Mouse (Mus musculus): Measurements from ENCODE around the gene Smim14.
"Not testable (repeated sequence)": the region's sequence is repeated elsewhere in the genome, so short reads cannot be mapped to it uniquely, and the experiment has no call there.

Smim14 gene

DNA sequence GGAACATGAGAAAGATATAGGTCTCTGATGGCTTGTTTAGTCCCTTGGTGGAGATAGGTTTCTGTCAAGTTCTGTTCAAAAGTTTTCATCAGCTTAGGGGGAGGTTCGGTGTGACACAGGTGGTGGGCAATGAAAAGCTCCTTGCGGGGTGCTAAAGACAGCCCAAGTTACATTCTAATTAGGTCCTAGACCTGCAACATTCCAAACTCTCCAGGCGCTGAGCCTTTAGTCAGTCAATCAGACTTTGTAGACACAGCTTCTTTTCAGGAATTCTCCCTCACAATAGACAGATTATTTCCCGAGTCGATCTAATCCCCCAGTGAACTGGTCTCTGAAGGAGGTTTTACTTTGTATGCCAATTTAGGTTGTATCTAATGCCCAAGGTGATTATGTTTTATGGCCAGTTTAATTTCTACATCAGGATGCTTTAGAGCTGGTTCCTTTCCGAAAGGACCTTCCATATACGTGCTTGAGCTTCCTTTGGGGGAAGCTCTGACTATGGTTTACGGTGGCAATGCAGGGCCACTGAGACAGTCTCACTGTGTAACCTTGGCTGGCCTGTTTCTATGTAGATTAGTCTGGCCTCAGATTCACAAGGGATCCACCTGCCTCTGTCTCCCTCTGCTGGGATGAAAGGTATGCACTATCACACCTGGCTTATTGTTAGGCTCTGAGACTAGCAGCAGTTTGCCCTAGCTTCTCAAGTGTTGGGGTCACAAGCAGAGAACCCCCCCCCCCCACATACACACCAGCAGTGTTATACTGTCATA lies 11.1 kb downstream of the Smim14 start:
- in situ Hi-C loops (cut with MboI; ENCODE audit: low sequenced_read_pairs) = no loop called here

DNA sequence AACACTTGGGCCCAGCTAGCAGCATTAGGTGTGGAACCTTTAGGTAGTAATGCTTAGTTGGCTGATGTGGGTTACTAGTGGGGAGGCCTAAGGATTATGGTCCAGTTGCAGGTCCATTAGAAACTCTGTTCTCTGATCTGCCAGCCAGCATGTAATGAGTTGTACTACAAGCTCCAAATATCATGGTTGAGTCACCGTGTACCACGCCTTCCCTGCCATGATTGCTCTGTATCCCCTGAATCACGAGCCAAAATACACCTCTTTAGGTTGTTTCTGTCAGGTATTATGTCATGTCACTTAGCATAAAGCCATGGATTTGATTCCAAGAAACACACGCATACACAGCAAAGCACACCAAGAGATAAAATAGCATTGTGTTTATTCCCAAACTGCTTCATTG lies 12.2 kb downstream of the Smim14 start:
- in situ Hi-C loops (cut with MboI; ENCODE audit: low sequenced_read_pairs) = no loop called here

DNA sequence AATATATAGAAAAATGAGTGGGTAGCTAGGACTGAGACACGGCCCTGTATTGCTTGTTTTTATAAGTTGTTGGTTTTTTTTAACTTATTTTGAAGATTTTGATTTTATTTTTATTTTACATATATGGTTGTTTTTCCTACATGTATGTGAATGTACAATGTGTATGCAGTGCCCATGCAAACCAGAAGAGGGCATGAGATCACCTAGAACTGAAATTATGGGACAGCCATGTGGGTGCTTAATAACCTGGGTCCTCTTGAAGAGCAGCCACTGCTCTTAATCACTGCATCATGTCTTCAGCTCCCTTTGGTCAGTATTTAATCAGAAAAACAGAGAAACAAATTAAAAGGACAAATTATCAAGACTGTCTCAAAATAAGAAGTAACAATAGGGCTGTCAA lies 15.2 kb downstream of the Smim14 start:
- in situ Hi-C loops (cut with MboI; ENCODE audit: low sequenced_read_pairs) = no loop called here

GRCm38 (mm10) chr5:65514635-65515278 lies 22.2 kb downstream of the Smim14 start:
- in situ Hi-C loops (cut with MboI; ENCODE audit: low sequenced_read_pairs) = no loop called here

GRCm38 (mm10) chr5:65513506-65513905 lies 23.5 kb downstream of the Smim14 start:
- in situ Hi-C loops (cut with MboI; ENCODE audit: low sequenced_read_pairs) = no loop called here

GRCm38 (mm10) chr5:65508395-65508794 lies 28.6 kb downstream of the Smim14 start:
- in situ Hi-C loops (cut with MboI; ENCODE audit: low sequenced_read_pairs) = no loop called here

- in situ Hi-C loops (cut with MboI; ENCODE audit: low sequenced_read_pairs) = no loop called here
These were observed 31.2 kb downstream of the Smim14 start for GRCm38 (mm10) chr5:65505786-65506185.

DNA sequence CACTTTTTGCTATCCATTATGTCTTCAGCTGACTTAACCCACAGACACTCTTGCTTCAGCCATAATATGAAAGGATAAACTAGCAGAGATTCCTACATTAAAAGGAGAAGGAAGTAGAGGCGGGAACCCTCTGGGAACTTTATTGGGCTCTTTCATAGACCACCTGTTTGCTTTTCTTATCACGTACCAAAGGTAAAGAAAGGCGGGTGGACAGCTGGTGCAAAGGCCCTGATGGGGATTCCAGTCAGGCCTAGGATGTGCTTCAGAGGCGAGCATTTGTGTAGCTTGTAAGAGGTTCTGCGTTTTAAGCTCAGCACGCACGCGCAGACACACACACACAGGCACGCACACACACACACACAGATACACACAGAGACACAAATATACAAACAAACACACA lies 35.6 kb downstream of the Smim14 start:
- in situ Hi-C loops (cut with MboI; ENCODE audit: low sequenced_read_pairs) = no loop called here

DNA sequence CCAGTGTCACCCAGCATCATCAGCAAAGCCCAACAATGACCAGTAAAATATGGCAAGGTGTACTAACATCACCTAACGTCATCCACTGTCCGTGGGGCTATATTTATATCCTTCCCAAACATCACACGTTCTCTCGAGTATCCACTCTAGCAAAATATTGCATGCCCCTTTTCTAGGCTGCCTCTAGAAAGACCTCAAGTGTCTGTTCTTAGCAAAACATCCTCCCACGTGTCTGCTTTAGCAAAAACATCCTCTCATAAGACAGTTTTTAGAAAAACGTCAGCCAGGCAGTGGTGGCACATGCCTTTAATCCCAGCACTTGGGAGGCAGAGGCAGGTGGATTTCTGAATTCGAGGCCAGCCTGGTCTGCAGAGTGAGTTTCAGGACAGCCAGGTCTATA lies 36.8 kb downstream of the Smim14 start:
- in situ Hi-C loops (cut with MboI; ENCODE audit: low sequenced_read_pairs) = no loop called here

DNA sequence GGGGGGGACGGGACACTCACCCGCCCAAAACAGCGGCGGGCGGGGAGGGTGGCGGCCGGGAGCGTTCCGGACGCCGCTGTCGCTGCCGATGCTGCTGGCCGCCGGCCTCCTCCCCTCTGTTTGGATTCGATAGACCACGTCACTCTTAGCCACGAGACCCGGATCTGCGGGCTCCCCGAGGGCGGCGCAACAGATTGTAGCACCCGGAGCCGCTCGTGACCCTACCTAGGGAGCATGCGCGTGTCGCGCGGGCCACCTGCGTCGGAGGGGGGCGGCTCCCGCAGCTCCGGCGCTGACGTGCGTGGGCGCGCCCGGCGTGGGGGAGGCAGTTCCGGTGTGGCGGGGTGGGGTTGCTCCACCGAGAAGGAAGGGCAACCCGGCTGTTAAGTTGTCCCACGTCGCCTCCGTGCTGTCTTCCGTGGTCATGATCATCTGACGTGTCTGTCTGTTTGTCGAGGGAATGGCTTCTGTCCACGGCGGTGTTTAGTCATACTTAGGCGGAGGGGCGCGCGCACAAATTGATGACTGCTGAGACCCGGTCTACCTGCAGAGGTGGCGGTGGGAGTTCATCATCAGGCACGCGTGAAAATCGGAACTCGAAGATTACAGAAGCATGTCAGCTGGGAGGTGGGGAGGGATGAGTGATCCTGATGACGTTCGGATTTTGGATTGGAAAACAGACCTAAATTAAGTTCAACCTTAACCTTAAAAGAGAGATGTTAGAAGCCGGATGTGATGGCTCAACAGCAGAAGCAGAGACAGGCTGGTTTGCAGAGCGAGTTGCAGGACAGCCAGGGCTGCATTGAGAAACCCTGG lies 44.1 kb downstream of the Smim14 start, which contains the start of gene Gm43552:
TSS of gene Gm43552 (minus strand) at position 118 of the 816 bp plus-strand sequence.
- in situ Hi-C loops (cut with MboI; ENCODE audit: low sequenced_read_pairs) = no loop called here

GRCm38 (mm10) chr5:65491767-65492715 lies 44.9 kb downstream of the Smim14 start:
- in situ Hi-C loops (cut with MboI; ENCODE audit: low sequenced_read_pairs) = no loop called here

- in situ Hi-C loops (cut with MboI; ENCODE audit: low sequenced_read_pairs) = no loop called here
These were observed 47.2 kb downstream of the Smim14 start for GRCm38 (mm10) chr5:65489830-65490229.

DNA sequence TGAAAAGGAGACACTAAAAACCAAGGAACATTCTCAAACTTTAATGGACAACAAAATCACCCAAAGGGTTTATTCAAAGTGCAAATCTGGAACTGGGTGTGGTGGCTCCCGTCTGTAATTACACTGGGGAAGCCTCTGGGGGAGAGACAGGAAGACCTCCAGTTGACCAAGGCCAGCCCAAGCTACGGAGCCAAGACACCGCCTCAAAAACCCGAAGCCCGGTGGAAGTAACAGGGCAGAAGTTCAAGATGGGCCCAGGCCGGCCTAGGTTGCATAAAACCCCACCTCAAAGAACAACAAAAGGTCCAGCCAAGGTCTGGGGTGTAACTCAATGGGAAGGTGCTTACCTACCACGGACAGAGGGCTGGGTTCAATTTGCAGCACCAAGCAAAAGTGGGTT lies 48.3 kb downstream of the Smim14 start:
- in situ Hi-C loops (cut with MboI; ENCODE audit: low sequenced_read_pairs) = no loop called here

DNA sequence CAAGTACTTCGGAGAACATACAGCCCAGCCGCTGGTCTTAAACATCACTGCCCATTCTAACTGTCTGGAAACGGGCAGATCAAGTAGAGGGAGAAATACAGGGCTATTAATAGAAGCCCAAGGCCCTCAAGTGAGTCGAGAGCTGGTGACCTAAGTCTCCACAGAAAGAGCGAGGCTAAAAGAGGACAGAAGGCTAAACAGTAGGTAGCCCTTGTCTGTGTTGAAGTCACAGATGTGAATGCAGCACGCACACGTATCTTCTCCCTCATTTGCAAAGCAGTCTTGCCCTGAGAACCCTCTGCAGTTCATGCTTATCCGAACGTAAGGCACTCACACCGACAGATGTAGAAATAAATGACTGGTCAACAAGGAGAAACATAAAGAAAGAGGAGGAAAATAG lies 49.6 kb downstream of the Smim14 start:
- in situ Hi-C loops (cut with MboI; ENCODE audit: low sequenced_read_pairs) = no loop called here

GRCm38 (mm10) chr5:65486514-65486913 lies 50.5 kb downstream of the Smim14 start:
- in situ Hi-C loops (cut with MboI; ENCODE audit: low sequenced_read_pairs) = no loop called here

- in situ Hi-C loops (cut with MboI; ENCODE audit: low sequenced_read_pairs) = no loop called here
These were observed 54.0 kb downstream of the Smim14 start for GRCm38 (mm10) chr5:65482996-65483395.

- in situ Hi-C loops (cut with MboI; ENCODE audit: low sequenced_read_pairs) = no loop called here
These were observed 56.5 kb downstream of the Smim14 start for GRCm38 (mm10) chr5:65480511-65480910.

DNA sequence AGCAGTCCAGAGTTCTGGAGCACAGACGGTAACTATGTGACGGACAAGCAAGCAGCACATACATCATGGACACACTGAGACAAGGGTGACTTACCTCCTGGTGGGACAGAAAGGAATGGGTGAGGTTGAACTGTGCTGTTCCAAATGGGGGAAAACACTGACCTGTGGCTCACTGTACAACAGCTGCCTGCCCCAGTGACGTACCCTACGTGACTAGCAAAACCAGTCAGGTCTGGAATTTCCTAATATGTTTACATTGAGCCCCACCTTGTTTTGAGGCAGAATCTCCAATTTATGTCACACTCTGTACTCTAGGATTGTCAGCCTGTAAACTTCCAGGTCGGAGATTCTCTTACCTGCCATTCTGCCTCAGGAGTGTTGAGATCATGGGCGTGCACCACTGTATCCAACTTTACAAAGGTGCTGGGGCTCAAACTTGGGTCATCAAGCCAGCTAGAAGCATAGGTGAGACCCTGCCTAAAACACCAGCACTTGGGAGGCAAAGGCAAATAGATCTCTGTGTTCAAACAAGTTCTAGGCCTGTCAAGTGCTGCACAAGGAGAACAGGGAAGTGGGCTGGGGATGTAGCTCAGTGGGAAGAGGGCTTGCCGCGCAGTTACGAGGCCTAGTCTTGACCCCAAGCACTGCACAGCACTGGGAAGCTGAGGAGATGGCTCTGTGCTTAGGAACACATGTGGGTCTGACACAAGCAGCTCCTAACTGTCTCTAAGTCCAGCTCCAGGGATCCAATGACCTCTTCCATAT lies 57.1 kb downstream of the Smim14 start:
- in situ Hi-C loops (cut with MboI; ENCODE audit: low sequenced_read_pairs) = no loop called here

DNA sequence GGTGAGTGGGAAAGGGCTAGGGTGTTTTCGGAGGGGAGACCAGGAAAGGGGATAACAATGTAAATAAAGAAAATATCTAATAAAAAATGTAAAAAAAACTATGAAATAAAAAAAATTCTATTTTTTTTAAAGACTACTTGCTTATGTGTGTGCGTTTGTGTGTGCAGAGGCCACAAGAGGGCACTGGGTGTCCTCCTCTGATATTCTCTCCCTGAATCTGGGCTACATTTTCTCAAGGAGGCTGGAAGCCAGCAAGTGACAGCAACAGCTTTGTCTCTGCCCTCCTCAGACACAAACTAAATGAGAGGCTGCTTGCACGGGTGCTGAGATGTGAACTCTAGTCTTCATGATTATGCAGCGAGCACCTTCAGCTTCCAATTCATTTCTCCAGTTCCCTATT lies 58.8 kb downstream of the Smim14 start:
- in situ Hi-C loops (cut with MboI; ENCODE audit: low sequenced_read_pairs) = no loop called here

GRCm38 (mm10) chr5:65476739-65477138 lies 60.2 kb downstream of the Smim14 start:
- in situ Hi-C loops (cut with MboI; ENCODE audit: low sequenced_read_pairs) = not testable (repeated sequence)
